Mouse (Mus musculus): ENCODE measurements at regions not wholly inside any gene's neighbourhood (a gene's known extent, or its start where the extent isn't known, plus 50 kb on each side); places are given as distances from the start of the nearest gene placed in this dataset.

DNA sequence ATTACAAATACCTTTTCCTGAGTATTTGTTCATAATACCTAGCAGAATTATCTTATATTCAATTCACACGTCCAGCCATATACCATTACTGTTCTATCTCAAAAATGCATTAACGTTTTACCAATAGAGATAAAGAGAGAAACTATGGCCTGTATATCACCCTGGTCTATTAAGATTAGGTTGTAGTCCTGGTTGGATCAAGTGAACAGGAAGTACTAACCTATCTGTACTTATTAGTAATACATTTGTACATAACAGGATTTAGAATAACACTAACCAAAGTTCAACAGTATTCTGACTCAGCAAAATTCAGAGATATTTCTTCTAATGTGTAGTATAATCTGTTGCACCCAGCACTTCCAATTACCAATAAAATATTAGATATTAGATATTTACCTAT lies 1208.9 kb downstream of the Brinp3 start:
- DNase-seq: no peak

- no peak for DNase-seq
Observed at GRCm38 (mm10) chr1:147729930-147730329, 1235.4 kb downstream of the Brinp3 start.

GRCm38 (mm10) chr1:147766094-147766493 lies 1271.5 kb downstream of the Brinp3 start:
- no peak for DNase-seq

DNA sequence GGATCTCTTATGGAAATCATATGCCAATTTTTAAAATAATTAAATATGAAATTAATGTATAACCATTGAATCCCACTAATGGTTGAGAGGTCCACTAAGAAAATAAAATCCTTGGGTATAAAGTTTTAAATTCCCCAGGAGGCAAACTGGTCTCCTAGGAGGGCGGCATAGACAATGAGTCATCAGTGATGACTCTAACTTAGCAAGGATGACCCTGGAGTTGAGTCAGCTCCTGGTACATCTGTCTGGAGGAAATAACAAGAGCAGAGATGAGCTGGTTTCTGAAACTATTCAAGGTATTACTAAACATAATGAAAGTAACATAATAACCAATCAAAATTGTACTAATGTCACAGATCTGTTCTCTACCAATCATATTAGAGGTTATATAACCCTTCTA lies 1308.2 kb downstream of the Brinp3 start:
- DNase-seq: peak in 1 of 2 experiments; percentile 0
